8 mouse cellular contexts compared by ENCODE assay signal in genomic region chr1:118481365-118481702, GRCm38 (mm10).
DNase-seq lines count a peak whose midpoint lies in the region; ATAC-seq and TF ChIP-seq lines count a peak whose summit lies in the region.

No protein-coding gene starts in this region.

- peak; percentile 29 for DNase-seq in layer of hippocampus, adult 11-12 months (ENCODE audit: low spot score)
- DNase-seq in layer of hippocampus, postnatal 36 days = no peak
- DNase-seq in heart, postnatal 14 days = peak; percentile 46 to 66
- peak; percentile 66 for DNase-seq in lung, postnatal 36 days
- DNase-seq in gastrocnemius, postnatal 10 days = no peak
- DNase-seq in spleen, postnatal 4 days (ENCODE audit: low spot score in 2 of 2) = no peak

- H3K4me1 ChIP-seq in cortical plate, adult 2 months (ENCODE audit: control insufficient read depth, insufficient read depth, low read length) = peaks cover 11% of the 10 kb centered on the region

- H3K27ac ChIP-seq in cortical plate, adult 2 months (ENCODE audit: insufficient read depth, low read length) = 0 out of 2 replicates have a peak overlapping the region, but pooled peaks have one; percentile 38

- ATAC-seq in inflammation-experienced regulatory T-cells, adult 6 months = no peak

- H3K4me3 ChIP-seq in cortical plate, adult 2 months (ENCODE audit: insufficient read depth, low read length) = peak overlapping the region; percentile 63; the same call in 1 of the 2 replicates

- intact Hi-C loops in heart, postnatal 14 days (cut with DNase I) = no loop called here

- no peak for TF ChIP-seq POLR2A in cortical plate, adult 2 months (IDR thresholded peaks at IDR 0.05; ENCODE audit: extremely low read depth, insufficient read depth, low read length)

- no peak for TF ChIP-seq CTCF in cortical plate, adult 2 months (IDR thresholded peaks at IDR 0.05; ENCODE audit: extremely low read depth, insufficient read depth, low read length)

Comparison
In these comparisons a context has a peak if more than half of its experiments do, and no peak if none do; other contexts are left out.
1. DNase-seq: peak in layer of hippocampus, adult 11-12 months (single experiment), heart, postnatal 14 days (2 of 2) and lung, postnatal 36 days (single experiment); none in layer of hippocampus, postnatal 36 days (0 of 2), gastrocnemius, postnatal 10 days (single experiment) and spleen, postnatal 4 days (0 of 2).